Mouse (Mus musculus): Measurements from ENCODE around the gene Gm5105.

The Gm5105 gene

GRCm38 (mm10) chr3:138067288-138067687, at the start of gene Gm5105:
TSS of gene Gm5105 (minus strand) at chr3:138067388.
- DNase-seq, result no peak

- DNase-seq, result no peak
These were observed 49.7 kb upstream of the Gm5105 start for GRCm38 (mm10) chr3:138116871-138117270.

GRCm38 (mm10) chr3:138114106-138114505, 46.9 kb upstream of the Gm5105 start:
- DNase-seq, result no peak

GRCm38 (mm10) chr3:138110910-138111782, 44.0 kb upstream of the Gm5105 start:
- DNase-seq, result no peak

GRCm38 (mm10) chr3:138106887-138107286, 39.7 kb upstream of the Gm5105 start:
- DNase-seq, result no peak

- DNase-seq, result no peak
These were observed 37.9 kb upstream of the Gm5105 start for GRCm38 (mm10) chr3:138105056-138105455.

- DNase-seq, result no peak
These were observed 36.5 kb upstream of the Gm5105 start for GRCm38 (mm10) chr3:138103690-138104089.

GRCm38 (mm10) chr3:138101936-138102335, 34.7 kb upstream of the Gm5105 start:
- DNase-seq, result no peak

- DNase-seq, result no peak
These were observed 30.5 kb upstream of the Gm5105 start for GRCm38 (mm10) chr3:138097718-138098117.

GRCm38 (mm10) chr3:138096263-138097028, 29.3 kb upstream of the Gm5105 start:
- no peak for DNase-seq

GRCm38 (mm10) chr3:138095718-138096117, 28.5 kb upstream of the Gm5105 start:
- no peak for DNase-seq

- DNase-seq, result no peak
These were observed 28.1 kb upstream of the Gm5105 start for GRCm38 (mm10) chr3:138095301-138095700.

GRCm38 (mm10) chr3:138083896-138084295, 16.7 kb upstream of the Gm5105 start:
- no peak for DNase-seq

GRCm38 (mm10) chr3:138083073-138083637, 16.0 kb upstream of the Gm5105 start:
- no peak for DNase-seq

- no peak for DNase-seq
These were observed 11.5 kb upstream of the Gm5105 start for GRCm38 (mm10) chr3:138078701-138079100.

- no peak for DNase-seq
These were observed 10.5 kb upstream of the Gm5105 start for GRCm38 (mm10) chr3:138077476-138078340.

- no peak for DNase-seq
These were observed 8.0 kb upstream of the Gm5105 start for GRCm38 (mm10) chr3:138075209-138075608.

GRCm38 (mm10) chr3:138074214-138074613, 7.0 kb upstream of the Gm5105 start:
- no peak for DNase-seq

GRCm38 (mm10) chr3:138071476-138072073, 4.4 kb upstream of the Gm5105 start:
- no peak for DNase-seq

- DNase-seq, result no peak
These were observed 3.8 kb upstream of the Gm5105 start for GRCm38 (mm10) chr3:138071004-138071403.

- DNase-seq, result no peak
These were observed 2.7 kb upstream of the Gm5105 start for GRCm38 (mm10) chr3:138069756-138070511.
